Mouse (Mus musculus) kidney, adult 2 months (tissue): ENCODE measurements at regions not wholly inside any gene's neighbourhood (a gene's known extent, or its start where the extent isn't known, plus 50 kb on each side); places are given as distances from the start of the nearest gene placed in this dataset.

ENCODE experiments used
- CTCF ChIP-seq: fragments of 200-500 bp; conservative IDR thresholded peaks from 2 replicates; pipeline ENCODE4 v1.5.1; 2011; ENCODE audit warnings: low read depth, mild to moderate bottlenecking, control low read depth, low read length, moderate library complexity, mixed read lengths; ENCODE audit not compliant: insufficient read depth, insufficient read length
- POLR2A ChIP-seq: fragments of 200-500 bp; IDR thresholded peaks from one replicate; pipeline ENCODE4 v1.6.1; 2011; ENCODE audit warnings: low read depth, low read length, control low read depth

DNA sequence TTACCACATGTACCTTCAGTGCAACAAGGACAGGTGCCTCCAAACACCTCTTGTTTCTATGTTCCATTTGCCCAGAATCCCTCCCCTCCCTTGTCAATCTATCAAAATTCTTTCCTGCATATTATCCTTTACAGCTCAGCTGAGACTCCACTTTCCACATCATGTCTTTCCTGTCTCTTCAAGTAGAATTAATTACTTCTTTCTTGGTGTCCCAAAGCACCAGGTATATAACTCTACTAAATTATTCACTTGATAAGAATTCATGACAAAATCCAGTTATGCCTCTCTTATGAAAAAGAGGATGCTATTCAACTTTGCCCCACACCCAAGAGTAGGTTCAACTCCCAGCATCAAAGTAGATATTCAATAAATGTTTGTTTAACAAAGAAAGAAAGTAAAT lies 228.4 kb upstream of the Smc2 start:
- TF ChIP-seq POLR2A (no peak), CTCF (no peak)
